Mouse (Mus musculus): Measurements from ENCODE around the gene Alpk1. TPM values are rescaled to one million over a fixed set of nuclear protein-coding genes. Genes with fewer than 3 reads are reported as not detected.

Gene Alpk1
- polyA plus RNA-seq, 1 experiment from 2014 or later = 0.37 TPM

GRCm38 (mm10) chr3:127705515-127706444, 74.5 kb downstream of the Alpk1 start:
- DNase-seq (ENCODE audit: low spot score) (peak; percentile 78), ATAC-seq (ENCODE audit: insufficient number of reproducible peaks, low FRiP score, low TSS enrichment, low read depth) (peak; percentile 44; the same call in 1 of the 2 replicates)
- no peaks in the 10 kb centered on the region for H3K9me3 ChIP-seq (ENCODE audit: control insufficient read depth, low read length)
- H3K9ac ChIP-seq (ENCODE audit: low read length) = peak overlapping the region; percentile 22; the same call in 1 of the 2 replicates
- H3K36me3 ChIP-seq (ENCODE audit: control insufficient read depth, insufficient read depth, low read length) = no peaks in the 10 kb centered on the region
- peaks cover 2% of the 10 kb centered on the region; the same call in 1 of the 2 replicates for H3K4me1 ChIP-seq (ENCODE audit: control insufficient read depth, insufficient read depth, low read length)
- H3K27ac ChIP-seq (replicated peaks; ENCODE audit: low read depth, low read length) = no peak overlapping the region
- H3K4me3 ChIP-seq (ENCODE audit: low read depth, low read length) = peak overlapping the region; percentile 3; the same call in 1 of the 2 replicates
- 0 out of 2 replicates have a peak, but pooled peaks cover 3% of the 10 kb centered on the region for H3K27me3 ChIP-seq (ENCODE audit: control insufficient read depth, insufficient read depth, low read length)
- 13% methylated on average over 30 of the region's 30 CpGs for WGBS
- peak overlapping the region; percentile 40 for H3K4me2 ChIP-seq (ENCODE audit: low read depth, severe bottlenecking)

DNA sequence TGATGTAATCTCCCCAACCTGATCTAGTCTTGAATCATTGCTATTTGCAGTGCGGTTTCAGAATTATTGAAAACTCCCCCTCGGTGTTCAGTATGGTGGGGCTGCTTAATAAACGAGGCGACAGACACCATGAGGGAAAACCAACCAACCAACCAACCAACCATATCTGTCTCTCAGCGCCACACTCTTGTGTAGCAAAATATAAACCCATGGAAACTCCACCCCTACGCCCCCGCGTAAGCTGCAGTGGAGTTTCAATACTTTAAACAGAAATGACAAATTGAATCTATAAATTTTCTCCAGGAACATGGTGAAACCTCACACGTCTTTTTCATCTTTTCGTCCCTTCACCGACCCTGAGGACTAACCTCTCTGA, 75.2 kb downstream of the Alpk1 start:
- Histone ChIP-seq H3K9ac (ENCODE audit: low read length) (peak overlapping the region; percentile 22; the same call in 1 of the 2 replicates), H3K27me3 (ENCODE audit: control insufficient read depth, insufficient read depth, low read length) (0 out of 2 replicates have a peak, but pooled peaks cover 3% of the 10 kb centered on the region), H3K4me1 (ENCODE audit: control insufficient read depth, insufficient read depth, low read length) (peaks cover 2% of the 10 kb centered on the region; the same call in 1 of the 2 replicates), H3K4me2 (ENCODE audit: low read depth, severe bottlenecking) (peak overlapping the region; percentile 40), H3K4me3 (ENCODE audit: low read depth, low read length) (0 out of 2 replicates have a peak overlapping the region, but pooled peaks have one; percentile 3), H3K9me3 (ENCODE audit: control insufficient read depth, low read length) (no peaks in the 10 kb centered on the region), H3K36me3 (ENCODE audit: control insufficient read depth, insufficient read depth, low read length) (no peaks in the 10 kb centered on the region), H3K27ac (replicated peaks; ENCODE audit: low read depth, low read length) (no peak overlapping the region)
- 64% methylated on average over 11 of the region's 11 CpGs for WGBS
- ATAC-seq (ENCODE audit: insufficient number of reproducible peaks, low FRiP score, low TSS enrichment, low read depth) (0 out of 2 replicates have a peak, but pooled peaks have one; percentile 31), DNase-seq (ENCODE audit: low spot score) (no peak)

DNA sequence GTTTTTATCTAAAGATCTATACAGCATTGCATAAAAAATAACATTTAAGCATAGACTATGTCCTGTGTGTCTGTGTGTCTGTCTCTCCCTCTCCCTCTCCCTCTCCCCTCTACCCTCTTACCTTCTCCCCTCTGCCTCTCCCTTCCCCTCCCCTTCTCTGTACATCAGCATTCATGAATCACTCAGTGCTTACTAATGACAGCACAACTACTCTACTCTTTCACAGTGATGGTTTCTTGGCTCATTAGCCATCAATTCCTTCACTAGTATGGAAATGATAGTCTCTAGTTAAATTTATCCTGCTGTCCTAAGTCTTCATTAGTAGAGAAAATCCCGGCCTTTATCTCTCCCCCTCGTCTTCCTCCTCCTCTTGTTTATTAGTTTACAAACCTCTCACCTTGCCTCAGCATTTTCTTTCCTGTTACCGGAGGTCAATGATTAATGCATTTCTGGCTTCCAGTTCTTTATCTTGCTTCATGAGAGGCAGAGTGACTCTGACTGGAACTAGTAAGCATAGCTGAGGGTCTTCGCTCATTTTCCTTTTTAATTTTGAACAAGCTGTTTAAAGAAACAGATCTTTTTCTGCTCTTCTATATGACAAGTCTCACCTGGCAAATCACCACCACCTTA, 79.0 kb downstream of the Alpk1 start:
- Histone ChIP-seq H3K4me2 (ENCODE audit: low read depth, severe bottlenecking) (no peak overlapping the region), H3K9ac (ENCODE audit: low read length) (no peak overlapping the region), H3K4me1 (ENCODE audit: control insufficient read depth, insufficient read depth, low read length) (peaks cover 2% of the 10 kb centered on the region; the same call in 1 of the 2 replicates), H3K27me3 (ENCODE audit: control insufficient read depth, insufficient read depth, low read length) (peaks cover 8% of the 10 kb centered on the region), H3K36me3 (ENCODE audit: control insufficient read depth, insufficient read depth, low read length) (no peaks in the 10 kb centered on the region), H3K27ac (replicated peaks; ENCODE audit: low read depth, low read length) (no peak overlapping the region), H3K9me3 (ENCODE audit: control insufficient read depth, low read length) (no peaks in the 10 kb centered on the region), H3K4me3 (ENCODE audit: low read depth, low read length) (no peak overlapping the region)
- 74% methylated on average over 4 of the region's 4 CpGs for WGBS
- no peak for ATAC-seq (ENCODE audit: insufficient number of reproducible peaks, low FRiP score, low TSS enrichment, low read depth)
- no peak for DNase-seq (ENCODE audit: low spot score)

DNA sequence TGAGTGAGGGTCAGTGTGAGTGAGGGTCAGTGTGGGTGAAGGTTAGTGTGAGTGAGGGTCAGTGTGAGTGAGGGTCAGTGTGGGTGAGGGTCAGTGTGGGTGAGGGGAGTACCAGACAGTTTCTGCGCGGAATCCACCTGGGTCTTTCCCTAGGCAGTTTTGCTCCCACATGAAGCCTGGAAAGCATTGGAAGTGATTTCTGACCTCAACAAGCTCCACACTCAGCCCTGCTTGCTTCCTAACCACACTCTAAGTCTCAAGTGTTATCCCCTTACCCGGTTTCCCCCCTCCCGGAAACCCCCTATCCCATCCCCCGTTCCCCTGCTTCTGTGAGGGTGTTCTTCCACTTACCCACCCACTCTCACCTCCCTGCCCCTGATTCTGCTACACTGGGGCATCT, 81.7 kb downstream of the Alpk1 start:
- Histone ChIP-seq H3K36me3 (ENCODE audit: control insufficient read depth, insufficient read depth, low read length) (no peaks in the 10 kb centered on the region), H3K9ac (ENCODE audit: low read length) (no peak overlapping the region), H3K4me3 (ENCODE audit: low read depth, low read length) (no peak overlapping the region), H3K4me1 (ENCODE audit: control insufficient read depth, insufficient read depth, low read length) (peaks cover 3% of the 10 kb centered on the region; the same call in 1 of the 2 replicates), H3K9me3 (ENCODE audit: control insufficient read depth, low read length) (no peaks in the 10 kb centered on the region), H3K27ac (replicated peaks; ENCODE audit: low read depth, low read length) (no peak overlapping the region), H3K27me3 (ENCODE audit: control insufficient read depth, insufficient read depth, low read length) (peaks cover 22% of the 10 kb centered on the region), H3K4me2 (ENCODE audit: low read depth, severe bottlenecking) (no peak overlapping the region)
- WGBS = 93% methylated on average over 5 of the region's 5 CpGs
- ATAC-seq (ENCODE audit: insufficient number of reproducible peaks, low FRiP score, low TSS enrichment, low read depth) (no peak), DNase-seq (ENCODE audit: low spot score) (no peak)

DNA sequence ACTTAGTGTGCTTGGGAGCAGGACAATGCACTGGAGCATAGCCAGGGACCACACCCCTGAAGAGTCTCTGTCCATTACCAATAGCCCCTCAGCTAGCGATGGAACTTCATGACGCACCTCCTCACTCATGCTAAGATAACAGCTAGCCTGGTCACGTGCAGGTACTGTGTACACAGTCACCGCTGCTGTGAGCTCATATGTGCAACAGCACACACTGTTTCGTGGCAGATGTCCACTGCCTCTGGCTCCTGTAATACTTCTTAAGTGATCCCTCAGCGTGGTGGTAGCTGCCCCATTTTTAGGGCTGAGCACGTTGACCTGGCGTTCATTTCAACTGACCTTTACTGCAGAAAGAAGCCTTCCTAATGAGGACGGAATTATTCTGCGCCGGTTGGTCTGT, 83.8 kb downstream of the Alpk1 start:
- no peak overlapping the region for H3K27ac ChIP-seq (replicated peaks; ENCODE audit: low read depth, low read length)
- H3K27me3 ChIP-seq (ENCODE audit: control insufficient read depth, insufficient read depth, low read length) = peaks cover 22% of the 10 kb centered on the region
- no peak overlapping the region for H3K9ac ChIP-seq (ENCODE audit: low read length)
- no peaks in the 10 kb centered on the region for H3K9me3 ChIP-seq (ENCODE audit: control insufficient read depth, low read length)
- WGBS = 76% methylated on average over 11 of the region's 11 CpGs
- no peak overlapping the region for H3K4me3 ChIP-seq (ENCODE audit: low read depth, low read length)
- H3K4me1 ChIP-seq (ENCODE audit: control insufficient read depth, insufficient read depth, low read length) = peaks cover 3% of the 10 kb centered on the region; the same call in 1 of the 2 replicates
- DNase-seq (ENCODE audit: low spot score) (no peak), ATAC-seq (ENCODE audit: insufficient number of reproducible peaks, low FRiP score, low TSS enrichment, low read depth) (no peak)
- no peak overlapping the region for H3K4me2 ChIP-seq (ENCODE audit: low read depth, severe bottlenecking)
- H3K36me3 ChIP-seq (ENCODE audit: control insufficient read depth, insufficient read depth, low read length) = no peaks in the 10 kb centered on the region

GRCm38 (mm10) chr3:127694802-127695771, 85.2 kb downstream of the Alpk1 start:
- ATAC-seq (ENCODE audit: insufficient number of reproducible peaks, low FRiP score, low TSS enrichment, low read depth) (no peak), DNase-seq (ENCODE audit: low spot score) (peak; percentile 62)
- Histone ChIP-seq H3K4me2 (ENCODE audit: low read depth, severe bottlenecking) (peak overlapping the region; percentile 59), H3K4me1 (ENCODE audit: control insufficient read depth, insufficient read depth, low read length) (peaks cover 3% of the 10 kb centered on the region; the same call in 1 of the 2 replicates), H3K27me3 (ENCODE audit: control insufficient read depth, insufficient read depth, low read length) (peaks cover 22% of the 10 kb centered on the region), H3K27ac (replicated peaks; ENCODE audit: low read depth, low read length) (no peak overlapping the region), H3K9me3 (ENCODE audit: control insufficient read depth, low read length) (no peaks in the 10 kb centered on the region), H3K36me3 (ENCODE audit: control insufficient read depth, insufficient read depth, low read length) (no peaks in the 10 kb centered on the region), H3K9ac (ENCODE audit: low read length) (peak overlapping the region; percentile 59), H3K4me3 (ENCODE audit: low read depth, low read length) (peak overlapping the region; percentile 28)
- 11% methylated on average over 43 of the region's 43 CpGs for WGBS

- 69% methylated on average over 4 of the region's 4 CpGs for WGBS
- H3K9ac ChIP-seq (ENCODE audit: low read length) = no peak overlapping the region
Measured at GRCm38 (mm10) chr3:127691230-127691629, 89.1 kb downstream of the Alpk1 start.

More at GRCm38 (mm10) chr3:127691230-127691629, 89.1 kb downstream of the Alpk1 start:
- H3K4me3 ChIP-seq (ENCODE audit: low read depth, low read length) = no peak overlapping the region
- DNase-seq (ENCODE audit: low spot score) (no peak), ATAC-seq (ENCODE audit: insufficient number of reproducible peaks, low FRiP score, low TSS enrichment, low read depth) (no peak)
- H3K27me3 ChIP-seq (ENCODE audit: control insufficient read depth, insufficient read depth, low read length) = peaks cover 18% of the 10 kb centered on the region
- H3K4me1 ChIP-seq (ENCODE audit: control insufficient read depth, insufficient read depth, low read length) = peaks cover 3% of the 10 kb centered on the region; the same call in 1 of the 2 replicates
- H3K9me3 ChIP-seq (ENCODE audit: control insufficient read depth, low read length) = no peaks in the 10 kb centered on the region
- no peaks in the 10 kb centered on the region for H3K36me3 ChIP-seq (ENCODE audit: control insufficient read depth, insufficient read depth, low read length)
- H3K4me2 ChIP-seq (ENCODE audit: low read depth, severe bottlenecking) = no peak overlapping the region
- H3K27ac ChIP-seq (replicated peaks; ENCODE audit: low read depth, low read length) = no peak overlapping the region

All from limb, embryonic 11.5 days (tissue).